Mouse (Mus musculus) hematopoietic stem cell, adult 5-6 weeks (primary cell): ENCODE measurements around the gene Trrap. TPM values are rescaled to one million over a fixed set of nuclear protein-coding genes. Genes with fewer than 3 reads are reported as not detected.

Source experiments
- ATAC-seq, 2 experiments: fragments of 125-278 bp in 1 of 2; replicated peaks in 1 of 2; 2 replicates each; pipeline ENCODE4 v1.8.0; 2016 to 2017; ENCODE audit warnings: inconsistent platforms in 2 of 2, mild to moderate bottlenecking in 2 of 2, moderate number of reproducible peaks in 2 of 2, low read depth in 1 of 2, moderate TSS enrichment in 1 of 2; ENCODE audit not compliant: low FRiP score in 2 of 2, poor library complexity in 2 of 2, severe bottlenecking in 2 of 2, insufficient read depth in 1 of 2, low TSS enrichment in 1 of 2
- total RNA-seq: library from RNA; stranded (forward); fragments of 172-1452, 232-1000 nt; gene quantifications from 2 replicates; pipeline ENCODE4 v1.2.3, GENCODE M21; 2017

The Trrap gene
- total RNA-seq, 1 experiment from 2014 or later = 55.2 TPM

DNA sequence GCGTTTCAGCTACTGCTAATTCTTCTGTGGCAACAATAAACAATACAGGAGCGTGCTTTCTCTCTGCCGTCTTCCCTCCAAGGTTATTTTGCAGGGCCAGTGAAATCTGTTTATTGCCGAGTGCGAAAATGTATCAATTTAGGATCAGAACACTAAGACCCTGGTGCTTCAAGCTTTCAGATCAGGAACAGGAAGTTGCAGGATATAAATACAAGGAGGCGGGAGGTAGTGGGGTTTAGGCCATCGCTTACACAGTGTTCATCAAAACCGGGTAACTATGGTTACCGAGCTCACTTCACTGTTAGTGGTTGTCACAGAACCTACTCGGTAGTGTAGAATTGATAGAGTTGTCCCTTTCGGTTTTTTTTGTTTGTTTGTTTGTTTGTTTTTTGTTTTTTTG, 886 bp upstream of the Trrap start:
- ATAC-seq = no peak

DNA sequence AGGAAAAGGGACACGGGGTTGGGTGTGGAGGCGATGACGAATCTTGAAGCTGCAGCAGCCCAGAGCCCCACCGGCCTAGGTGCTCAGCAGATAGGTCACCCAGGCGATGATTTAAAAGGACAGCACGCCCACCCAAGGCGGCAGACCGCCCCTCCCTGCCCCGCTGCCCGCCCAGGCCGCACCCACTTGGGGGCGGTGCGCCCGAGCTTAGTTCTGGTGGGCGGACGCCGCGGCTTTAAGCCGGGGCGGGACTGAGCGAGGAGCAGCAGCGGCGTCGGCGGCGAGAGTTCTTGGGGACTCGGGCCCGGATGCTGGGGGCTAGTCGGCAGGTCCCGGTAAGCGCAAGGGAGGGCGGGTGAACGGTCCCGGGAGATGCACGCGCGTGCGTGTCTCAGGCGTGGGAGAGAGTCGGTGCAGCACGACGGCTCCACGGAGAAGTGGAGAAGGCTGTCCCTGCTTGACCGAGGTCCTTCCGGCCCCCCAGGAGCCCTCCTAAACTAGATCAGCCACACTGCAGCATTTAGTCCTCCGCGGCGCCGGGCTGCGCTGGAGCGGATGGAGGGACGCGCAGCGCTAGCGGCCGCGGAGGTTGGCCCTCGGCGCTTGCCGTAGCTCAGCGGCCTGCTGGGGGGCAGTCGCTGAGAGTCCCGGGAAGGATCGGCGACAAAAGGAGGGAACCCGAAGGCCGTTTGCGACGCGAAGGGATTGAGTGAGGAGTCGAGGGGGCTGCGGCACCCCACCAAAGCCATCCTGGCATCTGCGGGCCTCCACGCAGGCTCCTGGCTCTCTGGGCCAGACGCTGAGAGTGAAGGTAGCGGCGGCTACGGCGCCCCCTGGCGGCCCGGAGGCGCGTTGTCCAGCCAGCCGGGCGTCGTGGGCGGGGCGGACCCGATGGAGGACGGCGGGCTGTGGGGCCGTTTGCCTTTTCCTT, 644 bp downstream of the Trrap start:
- ATAC-seq = peak; percentile 70 to 84

DNA sequence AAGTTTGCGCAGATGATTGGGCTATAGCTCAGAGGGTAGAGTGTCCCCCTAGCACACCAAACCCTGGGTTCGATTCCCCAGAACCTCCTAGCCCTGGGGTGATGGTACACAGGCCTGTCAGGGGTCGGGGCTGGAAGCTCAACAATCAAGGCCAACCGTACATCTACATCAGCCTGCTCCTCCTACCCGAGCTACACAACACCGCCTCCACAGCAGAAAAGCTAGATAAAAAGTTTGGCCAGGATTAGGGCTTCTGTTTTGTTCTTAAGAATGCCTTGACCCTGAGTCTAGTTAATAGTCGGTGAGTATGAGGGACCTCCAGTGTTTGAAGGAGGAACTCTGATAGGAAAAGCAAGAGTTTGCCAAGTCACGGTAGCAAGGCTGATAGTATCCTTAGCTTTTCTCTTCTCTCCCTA, 1.5 kb downstream of the Trrap start:
- no peak for ATAC-seq

DNA sequence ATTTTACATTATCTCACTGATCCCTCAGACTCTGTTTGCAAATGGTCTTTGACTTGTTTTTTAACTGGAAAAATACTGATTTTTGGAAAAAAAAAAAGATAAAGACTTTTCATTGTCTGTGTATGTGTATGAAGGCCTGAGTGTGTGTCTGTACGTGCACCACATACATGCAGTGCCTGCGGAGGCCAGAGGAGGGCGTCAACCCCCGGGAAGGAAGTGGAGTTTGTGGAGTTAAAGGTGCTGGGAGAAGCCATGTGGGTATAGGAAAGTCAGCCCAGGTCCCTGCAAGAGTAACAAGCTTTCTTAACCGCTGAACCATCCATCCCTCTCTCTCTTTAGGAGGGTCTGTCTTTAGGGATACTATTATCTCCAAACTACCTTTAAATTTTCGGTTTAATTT, 5.7 kb downstream of the Trrap start:
- no peak for ATAC-seq

DNA sequence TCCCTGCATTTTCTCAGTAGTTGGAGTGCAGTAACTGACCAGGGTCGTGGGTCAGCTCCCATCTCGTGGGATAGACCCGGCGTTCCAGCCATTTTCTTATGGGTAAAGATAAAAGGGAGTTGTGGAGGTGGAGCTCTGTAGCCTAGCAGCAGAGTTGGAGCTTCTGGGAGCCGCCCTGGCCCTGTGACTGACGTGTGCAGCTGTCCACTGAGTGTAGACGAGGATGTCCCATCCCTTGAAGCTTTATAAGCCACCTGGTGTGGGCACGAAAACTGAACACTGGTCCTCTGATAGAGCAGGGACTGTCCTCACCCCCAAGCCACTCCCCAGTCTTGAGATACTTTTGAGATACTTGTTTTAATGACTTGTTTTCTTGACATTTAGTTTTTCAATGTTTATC, 13.1 kb downstream of the Trrap start:
- ATAC-seq = no peak

DNA sequence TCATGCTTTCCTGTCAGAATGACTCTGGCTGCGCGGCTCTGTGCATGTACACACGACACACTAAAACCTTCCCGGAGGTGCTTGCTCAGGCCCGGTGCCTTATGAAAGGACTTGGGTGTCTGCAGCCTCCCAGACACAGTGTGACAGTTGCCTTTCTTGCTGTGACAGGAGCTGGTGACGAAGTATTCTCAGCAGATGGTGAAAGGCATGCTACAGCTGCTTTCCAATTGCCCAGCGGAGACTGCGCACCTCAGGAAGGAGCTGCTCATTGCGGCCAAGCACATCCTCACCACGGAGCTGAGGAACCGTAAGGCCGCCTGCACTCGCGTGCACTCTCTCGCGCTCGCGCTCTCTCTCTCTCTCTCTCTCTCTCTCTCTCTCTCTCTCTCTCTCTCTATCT, 18.9 kb downstream of the Trrap start:
- no peak for ATAC-seq

DNA sequence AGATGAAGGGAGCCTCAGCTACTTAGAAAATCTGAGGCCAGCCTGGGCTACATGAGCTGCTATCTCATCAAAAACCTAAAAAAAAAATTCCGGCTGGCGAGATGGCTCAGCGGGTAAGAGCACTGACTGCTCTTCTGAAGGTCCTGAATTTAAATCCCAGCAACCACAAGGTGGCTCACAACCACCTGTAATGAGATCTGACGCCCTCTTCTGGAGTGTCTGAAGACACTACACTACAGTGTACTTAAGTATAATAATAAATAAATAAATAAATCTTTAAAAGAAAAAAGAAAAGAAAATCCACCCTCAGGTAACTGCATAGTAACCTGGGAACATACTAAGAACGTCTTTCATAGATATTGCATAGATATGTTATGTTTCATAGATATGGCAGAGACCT, 25.8 kb downstream of the Trrap start:
- no peak for ATAC-seq

DNA sequence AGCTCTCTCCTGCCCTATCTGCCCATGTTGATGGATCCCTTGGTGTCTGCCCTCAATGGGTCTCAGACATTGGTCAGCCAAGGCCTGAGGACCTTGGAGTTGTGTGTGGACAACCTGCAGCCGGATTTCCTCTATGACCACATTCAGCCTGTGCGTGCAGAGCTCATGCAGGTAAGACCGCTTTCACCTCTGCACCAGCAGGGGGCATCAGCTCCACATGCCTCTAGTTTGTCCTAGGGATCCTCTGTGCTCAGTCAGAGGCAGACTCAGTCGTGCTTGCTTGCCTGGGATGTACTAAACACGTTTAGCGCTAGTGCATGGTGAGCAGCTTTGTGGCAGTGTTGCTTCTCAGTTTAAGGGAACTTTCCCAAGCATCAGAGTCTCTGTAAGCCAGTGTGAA, 27.2 kb downstream of the Trrap start:
- ATAC-seq = peak; percentile 37 to 63; a peak in 3 of 4 replicates

DNA sequence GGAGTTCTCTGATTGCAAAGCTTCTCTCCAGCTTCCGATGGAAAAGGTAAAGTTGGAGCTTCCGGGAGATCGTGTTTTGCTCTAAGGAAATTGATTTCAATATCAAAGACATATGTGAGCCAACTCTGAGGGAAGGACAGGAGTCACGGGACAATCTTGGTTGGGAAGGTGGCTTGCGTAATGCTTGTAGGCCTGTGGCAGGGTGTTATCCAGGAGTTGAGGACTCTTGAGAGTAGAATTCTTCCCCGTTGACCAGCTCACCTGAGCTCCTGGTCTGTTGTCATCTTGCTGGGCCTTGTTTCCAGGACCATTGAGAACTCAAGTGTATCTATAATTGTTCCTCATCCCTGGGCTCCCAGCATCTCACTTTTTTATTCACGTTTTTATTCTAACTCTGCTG, 29.6 kb downstream of the Trrap start:
- ATAC-seq = no peak

DNA sequence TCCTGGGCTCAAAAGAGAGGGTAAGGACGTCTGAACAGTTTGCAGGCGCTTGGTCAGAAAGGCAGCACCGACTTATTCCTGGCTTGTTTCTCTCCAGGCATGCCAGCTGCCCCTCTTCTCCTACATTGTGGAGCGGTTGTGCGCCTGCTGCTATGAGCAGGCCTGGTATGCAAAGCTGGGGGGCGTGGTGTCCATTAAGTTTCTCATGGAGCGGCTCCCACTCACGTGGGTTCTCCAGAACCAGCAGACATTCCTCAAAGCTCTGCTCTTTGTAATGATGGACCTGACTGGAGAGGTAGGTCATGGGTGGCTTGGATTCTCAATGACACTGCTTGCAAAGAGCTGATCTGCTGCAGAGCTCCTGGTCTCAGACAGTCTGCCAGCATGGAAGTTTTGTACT, 35.5 kb downstream of the Trrap start:
- no peak for ATAC-seq

DNA sequence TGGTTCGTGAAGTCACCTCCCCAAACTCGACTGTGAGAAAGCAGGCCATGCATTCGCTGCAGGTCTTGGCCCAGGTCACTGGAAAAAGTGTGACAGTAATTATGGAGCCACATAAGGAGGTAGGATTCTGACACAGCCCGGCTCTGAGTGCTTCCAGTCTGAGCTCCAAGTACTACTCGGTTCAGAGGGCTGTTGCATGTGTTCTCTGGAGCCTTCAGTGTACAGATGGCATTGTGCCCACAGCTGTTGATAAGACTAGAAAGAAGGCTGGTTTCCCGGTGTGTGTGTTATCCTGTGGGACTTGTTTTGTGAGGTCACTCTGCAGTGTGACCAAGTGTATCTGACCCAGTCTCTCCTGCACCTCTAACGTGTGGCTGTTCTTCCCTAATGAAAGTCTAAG, 36.6 kb downstream of the Trrap start:
- no peak for ATAC-seq

DNA sequence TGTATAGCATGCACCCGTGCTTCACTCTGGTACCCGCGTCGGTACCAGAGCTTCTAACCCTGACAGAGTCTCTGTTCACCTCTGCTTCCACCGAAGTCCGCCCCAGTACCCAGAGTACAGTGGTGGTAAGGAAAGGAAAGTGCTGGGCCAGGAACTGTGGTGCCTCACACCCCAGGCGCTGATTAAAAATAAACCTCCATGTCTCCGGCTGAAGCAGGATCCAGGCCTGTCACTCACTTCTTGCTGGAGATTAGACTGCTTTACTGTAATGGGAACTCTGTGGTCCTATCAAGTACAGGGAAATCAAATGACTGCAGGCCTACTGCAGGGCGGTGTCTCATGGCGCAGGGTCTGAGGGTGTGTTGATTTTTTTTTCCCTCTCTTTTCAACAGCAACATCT, 39.4 kb downstream of the Trrap start:
- ATAC-seq = no peak

DNA sequence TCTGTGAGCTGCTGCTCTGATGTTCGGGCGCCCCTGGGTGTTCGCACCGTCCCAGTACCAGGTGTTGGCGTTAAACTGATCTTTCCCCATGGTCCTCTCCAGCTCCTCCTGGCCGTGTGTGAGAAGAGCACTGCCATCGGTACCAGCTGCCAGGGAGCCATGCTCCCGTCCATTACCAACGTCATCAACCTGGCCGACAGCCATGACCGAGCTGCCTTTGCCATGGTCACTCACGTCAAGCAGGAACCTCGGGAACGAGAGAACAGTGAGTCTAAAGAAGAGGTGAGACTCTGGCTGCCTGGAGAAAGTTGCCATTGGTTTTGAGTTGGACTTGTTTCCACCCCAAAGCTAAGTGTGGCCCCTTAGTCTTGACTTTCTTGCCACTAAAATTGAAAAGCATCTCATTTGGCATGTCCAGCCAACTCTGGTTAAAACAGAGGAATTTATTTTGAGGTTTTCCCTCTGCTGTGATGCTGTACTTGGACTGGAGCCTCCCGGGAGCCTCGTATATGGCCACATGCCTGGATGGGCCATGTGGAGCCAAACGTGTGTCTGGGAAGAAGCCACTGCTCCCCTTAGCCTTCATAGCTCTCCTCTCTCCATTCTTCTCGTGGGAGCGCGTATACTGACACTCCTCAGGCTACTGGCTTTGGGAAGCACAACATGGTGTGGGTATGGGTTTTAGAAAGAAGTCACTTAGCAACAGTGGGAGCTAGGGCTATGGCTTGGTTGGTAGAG, 61.0 kb downstream of the Trrap start:
- no peak for ATAC-seq

DNA sequence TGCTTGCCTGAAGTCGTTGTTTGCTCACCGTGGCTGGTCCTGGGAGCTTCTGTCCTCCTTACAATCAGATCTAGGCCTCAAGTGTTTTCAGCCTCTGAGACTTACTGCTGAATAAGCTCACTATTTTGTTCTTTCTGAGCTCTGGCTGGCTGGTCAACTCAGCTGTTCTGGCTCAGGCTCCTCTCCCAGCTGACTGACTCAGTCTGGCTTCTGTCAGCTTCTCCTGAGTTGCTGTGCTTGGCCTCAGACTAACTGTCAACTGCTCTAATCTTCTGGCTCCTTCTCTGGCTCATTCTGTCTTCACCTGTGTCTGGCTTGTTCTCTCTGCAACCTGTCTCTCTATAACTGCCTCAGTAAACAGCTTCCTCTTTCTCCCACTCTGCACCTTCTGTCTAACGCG, 62.1 kb downstream of the Trrap start:
- no peak for ATAC-seq

DNA sequence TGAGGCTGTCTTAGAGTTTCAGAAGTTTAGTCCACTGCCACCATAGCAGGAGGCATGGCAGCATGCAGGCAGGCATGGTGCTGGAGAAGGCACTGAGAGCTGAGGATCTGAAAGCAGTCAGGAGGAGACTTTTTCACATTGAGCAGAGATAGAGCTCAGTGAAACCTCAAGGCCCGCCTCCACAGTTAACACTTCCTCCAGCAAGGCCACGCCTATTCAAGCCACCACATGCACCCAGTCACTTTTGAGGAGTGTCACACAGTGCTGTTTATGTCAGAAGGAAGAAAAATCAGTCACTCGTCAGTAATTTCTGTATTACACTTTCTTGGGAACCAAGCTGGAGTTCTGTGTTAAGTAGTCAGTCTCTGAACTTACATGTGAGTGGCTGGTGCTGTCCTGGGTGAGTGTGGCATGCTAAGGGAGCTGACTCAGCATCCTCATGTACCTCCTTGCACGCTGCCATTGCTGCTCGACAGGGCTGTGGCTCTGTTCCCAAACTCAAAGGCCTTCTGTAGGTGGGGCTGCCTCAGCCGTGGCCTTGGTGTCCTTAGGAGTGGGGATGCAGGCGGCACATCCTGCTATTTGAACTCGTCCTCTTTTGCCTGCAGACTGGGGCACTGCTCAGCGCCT, 64.4 kb downstream of the Trrap start:
- ATAC-seq = 0 out of 4 replicates have a peak, but pooled peaks of 1 of the 2 experiments have one; percentile 46

DNA sequence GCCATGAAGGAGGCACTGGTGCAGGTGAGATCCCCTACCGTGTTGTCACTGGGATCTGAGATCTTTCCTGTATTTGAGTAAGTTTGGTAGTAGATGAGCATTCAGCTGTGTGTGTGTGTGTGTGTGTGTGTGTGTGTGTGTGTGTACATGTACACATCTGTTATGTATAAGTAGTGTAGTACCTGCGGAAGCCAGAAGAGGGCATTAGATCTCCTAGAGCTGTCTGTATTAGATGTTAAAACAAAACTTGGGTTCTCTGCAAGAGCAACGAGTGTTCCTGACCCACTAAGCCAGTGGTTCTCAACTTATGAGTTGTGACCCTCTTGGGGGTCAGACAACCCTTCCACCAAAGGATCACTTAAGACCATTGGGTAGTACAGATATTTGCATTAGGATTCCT, 68.6 kb downstream of the Trrap start:
- no peak for ATAC-seq

DNA sequence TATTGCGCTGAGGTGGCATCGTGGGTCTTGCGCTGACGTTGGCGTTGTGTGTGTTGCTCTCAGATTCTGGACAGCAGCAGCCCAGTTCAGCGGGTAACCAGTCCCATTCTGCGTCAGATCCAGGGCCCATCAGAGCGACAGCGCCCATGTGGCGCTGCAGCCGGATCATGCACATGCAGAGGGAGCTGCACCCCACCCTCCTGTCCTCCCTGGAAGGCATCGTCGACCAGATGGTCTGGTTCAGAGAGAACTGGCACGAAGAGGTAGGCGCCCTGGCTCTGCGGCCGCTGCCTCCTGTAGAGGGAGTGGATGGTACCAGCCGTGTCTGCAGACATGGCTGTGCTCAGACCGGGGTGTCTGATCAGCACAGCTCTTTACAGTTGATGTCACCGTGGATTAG, 77.8 kb downstream of the Trrap start:
- no peak for ATAC-seq

DNA sequence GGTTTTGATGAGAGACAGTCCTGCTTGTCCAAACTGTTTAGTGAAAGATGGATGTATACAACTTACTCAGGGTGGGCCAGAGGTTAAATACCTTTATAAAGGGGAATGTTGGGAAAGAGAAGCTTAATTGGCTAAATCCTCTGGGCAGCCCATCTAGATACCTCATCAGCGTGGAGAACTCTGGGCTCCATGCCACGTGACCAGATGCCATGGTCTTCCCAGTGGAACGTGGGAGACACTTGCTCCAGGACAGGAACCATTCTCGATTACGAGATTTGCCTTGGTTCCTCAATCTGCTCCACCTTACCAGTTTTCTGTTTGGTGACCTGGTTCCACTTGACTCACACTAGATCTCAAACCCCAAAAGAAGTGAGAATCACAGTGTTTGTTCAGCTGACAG, 81.2 kb downstream of the Trrap start:
- no peak for ATAC-seq
